Mouse (Mus musculus) left cerebral cortex, adult 9 months (tissue): ENCODE measurements around the gene Plxna1.
A peak's percentile ranks its signal among the peaks of the same experiment; 100 is the strongest.

Experiments
- DNase-seq, 2 experiments: peaks; one replicate each; pipeline ENCODE4 v3.0.0; 2022; ENCODE audit warnings: low spot score in 2 of 2

Plxna1 gene

GRCm38 (mm10) chr6:89285116-89285515 is 77.3 kb downstream of the Plxna1 start:
- no peak for DNase-seq

GRCm38 (mm10) chr6:89283095-89283494 is 79.3 kb downstream of the Plxna1 start:
- no peak for DNase-seq

GRCm38 (mm10) chr6:89282626-89283025 is 79.8 kb downstream of the Plxna1 start:
- DNase-seq = no peak

GRCm38 (mm10) chr6:89281492-89282332 is 80.7 kb downstream of the Plxna1 start:
- no peak for DNase-seq

- DNase-seq = peak in 1 of 2 experiments; percentile 28
Measured at GRCm38 (mm10) chr6:89280555-89280954, 81.9 kb downstream of the Plxna1 start.

- DNase-seq = no peak
Measured at GRCm38 (mm10) chr6:89271731-89272475, 90.5 kb downstream of the Plxna1 start.

- DNase-seq = no peak
Measured at GRCm38 (mm10) chr6:89267181-89267580, 95.2 kb downstream of the Plxna1 start.
